ENCODE assay signal across 8 mouse cellular contexts in genomic region chr2:157424126-157424903, GRCm38 (mm10). TPM values are rescaled to one million over a fixed set of nuclear protein-coding genes. Genes with fewer than 3 reads are reported as not detected.
A peak's percentile ranks its signal among the peaks of the same experiment; 100 is the strongest.
DNase-seq lines count a peak whose midpoint lies in the region; ATAC-seq lines count a peak whose summit lies in the region.

No protein-coding gene starts in this region.

- DNase-seq in ovary, postnatal 14 days (ENCODE audit: low spot score): peak; percentile 46
- no peak for DNase-seq in ovary, adult 18-20 months (ENCODE audit: low spot score)
- peak; percentile 71 for DNase-seq in adrenal gland, adult 2 months
- no peak for DNase-seq in urinary bladder, postnatal 4 days (ENCODE audit: low spot score in 2 of 2)

- H3K27me3 ChIP-seq in embryonic facial prominence, embryonic 15.5 days: no peaks in the 10 kb centered on the region
- H3K27me3 ChIP-seq in hindbrain, embryonic 13.5 days: no peaks in the 10 kb centered on the region
- peaks cover 54% of the 10 kb centered on the region for H3K27me3 ChIP-seq in liver, embryonic 12.5 days (replicated peaks)
- H3K27me3 ChIP-seq in neural tube, embryonic 15.5 days (replicated peaks): no peaks in the 10 kb centered on the region

- peak overlapping the region; percentile 87 for H3K27ac ChIP-seq in embryonic facial prominence, embryonic 15.5 days (replicated peaks)
- peak overlapping the region; percentile 95 for H3K27ac ChIP-seq in hindbrain, embryonic 13.5 days
- H3K27ac ChIP-seq in liver, embryonic 12.5 days: peak overlapping the region; percentile 66
- H3K27ac ChIP-seq in neural tube, embryonic 15.5 days (replicated peaks): peak overlapping the region; percentile 90

- H3K4me2 ChIP-seq in embryonic facial prominence, embryonic 15.5 days (replicated peaks): peak overlapping the region; percentile 59
- peak overlapping the region; percentile 86 for H3K4me2 ChIP-seq in hindbrain, embryonic 13.5 days
- H3K4me2 ChIP-seq in liver, embryonic 12.5 days: peak overlapping the region; percentile 73
- peak overlapping the region; percentile 90 for H3K4me2 ChIP-seq in neural tube, embryonic 15.5 days

- H3K36me3 ChIP-seq in embryonic facial prominence, embryonic 15.5 days: no peaks in the 10 kb centered on the region
- peaks cover 15% of the 10 kb centered on the region for H3K36me3 ChIP-seq in hindbrain, embryonic 13.5 days
- H3K36me3 ChIP-seq in liver, embryonic 12.5 days: no peaks in the 10 kb centered on the region
- 0 out of 2 replicates have a peak, but pooled peaks cover 4% of the 10 kb centered on the region for H3K36me3 ChIP-seq in neural tube, embryonic 15.5 days

- no peaks in the 10 kb centered on the region for H3K9me3 ChIP-seq in embryonic facial prominence, embryonic 15.5 days (replicated peaks)
- no peaks in the 10 kb centered on the region for H3K9me3 ChIP-seq in hindbrain, embryonic 13.5 days
- no peaks in the 10 kb centered on the region for H3K9me3 ChIP-seq in liver, embryonic 12.5 days (replicated peaks)
- H3K9me3 ChIP-seq in neural tube, embryonic 15.5 days (replicated peaks): no peaks in the 10 kb centered on the region

- peak overlapping the region; percentile 78 for H3K4me3 ChIP-seq in embryonic facial prominence, embryonic 15.5 days (replicated peaks)
- H3K4me3 ChIP-seq in hindbrain, embryonic 13.5 days: peak overlapping the region; percentile 87
- peak overlapping the region; percentile 63 for H3K4me3 ChIP-seq in liver, embryonic 12.5 days
- peak overlapping the region; percentile 79 for H3K4me3 ChIP-seq in neural tube, embryonic 15.5 days (replicated peaks)

- WGBS in embryonic facial prominence, embryonic 15.5 days: 2% methylated on average over 53 of the region's 98 CpGs
- WGBS in hindbrain, embryonic 13.5 days: under 1% methylated on average over 53 of the region's 98 CpGs
- 6% methylated on average over 44 of the region's 98 CpGs for WGBS in liver, embryonic 12.5 days (ENCODE audit: insufficient replicate concordance)
- 2% methylated on average over 43 of the region's 98 CpGs for WGBS in neural tube, embryonic 15.5 days

- peaks cover 58% of the 10 kb centered on the region for H3K4me1 ChIP-seq in embryonic facial prominence, embryonic 15.5 days
- H3K4me1 ChIP-seq in hindbrain, embryonic 13.5 days (replicated peaks): peaks cover 65% of the 10 kb centered on the region
- H3K4me1 ChIP-seq in liver, embryonic 12.5 days: peaks cover 33% of the 10 kb centered on the region
- H3K4me1 ChIP-seq in neural tube, embryonic 15.5 days: peaks cover 65% of the 10 kb centered on the region

- peak overlapping the region; percentile 93 for H3K9ac ChIP-seq in embryonic facial prominence, embryonic 15.5 days
- peak overlapping the region; percentile 99 for H3K9ac ChIP-seq in hindbrain, embryonic 13.5 days
- H3K9ac ChIP-seq in liver, embryonic 12.5 days: peak overlapping the region; percentile 71
- peak overlapping the region; percentile 98 for H3K9ac ChIP-seq in neural tube, embryonic 15.5 days (replicated peaks)

- peak; percentile 16; the same call in 1 of the 2 replicates for ATAC-seq in embryonic facial prominence, embryonic 15.5 days (ENCODE audit: insufficient number of reproducible peaks, low FRiP score, low TSS enrichment, low read depth)
- no peak for ATAC-seq in hindbrain, embryonic 13.5 days (ENCODE audit: low FRiP score)
- no peak for ATAC-seq in liver, embryonic 12.5 days
- peak; percentile 32; the same call in 1 of the 2 replicates for ATAC-seq in neural tube, embryonic 15.5 days (ENCODE audit: low FRiP score)

RNA-seq across cellular contexts. Expression of gene Src, which starts 6.1 kb away (rescaled TPM):
- 10 to 100 TPM; 12.6 to 22.7 TPM for total RNA-seq in adrenal gland, adult 2 months (2021)
- polyA plus RNA-seq in adrenal gland, adult 2 months (2012; rRNA removed): 28.4 and 29.4 TPM in 2 replicates
- polyA plus RNA-seq in embryonic facial prominence, embryonic 15.5 days (2015; fragmentation: Nextera tagmentation; extraction: Ambion mirVana): 20.7 and 21.3 TPM in 2 replicates
- polyA plus RNA-seq in hindbrain, embryonic 13.5 days (2015; fragmentation: Nextera tagmentation; extraction: Ambion mirVana): 31.3 and 31.8 TPM in 2 replicates
- 4.5 TPM in 2 replicates for polyA plus RNA-seq in liver, embryonic 12.5 days (2016; fragmentation: Nextera tagmentation; extraction: Ambion mirVana)
- polyA plus RNA-seq in neural tube, embryonic 15.5 days (2015; fragmentation: Nextera tagmentation; extraction: Ambion mirVana): 25.4 and 33.0 TPM in 2 replicates

RNA-seq across cellular contexts. Expression of gene Manbal, which starts 56.9 kb away (rescaled TPM):
- 10 to 100 TPM; 31.0 to 37.6 TPM for total RNA-seq in adrenal gland, adult 2 months (2021)
- 85.8 and 87.4 TPM in 2 replicates for polyA plus RNA-seq in adrenal gland, adult 2 months (2012; rRNA removed)
- polyA plus RNA-seq in embryonic facial prominence, embryonic 15.5 days (2015; fragmentation: Nextera tagmentation; extraction: Ambion mirVana): 89.8 and 92.3 TPM in 2 replicates
- 91.7 and 95.8 TPM in 2 replicates for polyA plus RNA-seq in hindbrain, embryonic 13.5 days (2015; fragmentation: Nextera tagmentation; extraction: Ambion mirVana)
- polyA plus RNA-seq in liver, embryonic 12.5 days (2016; fragmentation: Nextera tagmentation; extraction: Ambion mirVana): 26.6 and 28.0 TPM in 2 replicates
- polyA plus RNA-seq in neural tube, embryonic 15.5 days (2015; fragmentation: Nextera tagmentation; extraction: Ambion mirVana): 110 and 112 TPM in 2 replicates

Comparison
In these comparisons a context has a peak if more than half of its experiments do, and no peak if none do; other contexts are left out.
1. DNase-seq: peak in ovary, postnatal 14 days (single experiment) and adrenal gland, adult 2 months (single experiment); none in ovary, adult 18-20 months (single experiment) and urinary bladder, postnatal 4 days (0 of 2).
2. ATAC-seq: peak in embryonic facial prominence, embryonic 15.5 days (single experiment) and neural tube, embryonic 15.5 days (single experiment); none in hindbrain, embryonic 13.5 days (single experiment) and liver, embryonic 12.5 days (single experiment).
3. Peak in every context shown above with its lines, with median percentiles within 50 percentile points of each other: H3K27ac ChIP-seq, H3K4me2 ChIP-seq, H3K4me3 ChIP-seq and H3K9ac ChIP-seq.